Mouse (Mus musculus): ENCODE results near the gene Bhmt. TPM values are rescaled to one million over a fixed set of nuclear protein-coding genes. Genes with fewer than 3 reads are reported as not detected.
"Not testable (repeated sequence)": the region's sequence is repeated elsewhere in the genome, so short reads cannot be mapped to it uniquely, and the experiment has no call there.

Bhmt gene
- polyA plus RNA-seq, 1 experiment, result 26.4 TPM

GRCm38 (mm10) chr13:93608476-93608875 is 29.3 kb downstream of the Bhmt start:
- Histone ChIP-seq H3K27me3 (replicated peaks; ENCODE audit: control insufficient read depth, insufficient read depth, low read length) (no peaks in the 10 kb centered on the region), H3K4me1 (ENCODE audit: control insufficient read depth, insufficient read depth, low read length) (peaks cover 12% of the 10 kb centered on the region; the same call in 1 of the 2 replicates), H3K36me3 (ENCODE audit: control insufficient read depth, insufficient read depth, low read length) (no peaks in the 10 kb centered on the region), H3K4me3 (ENCODE audit: insufficient read depth, low read depth, low read length) (no peak overlapping the region), H3K27ac (ENCODE audit: insufficient read depth, low read depth, low read length) (peak overlapping the region; percentile 6; the same call in 1 of the 2 replicates)
- TF ChIP-seq POLR2A (IDR thresholded peaks at IDR 0.05; ENCODE audit: low read depth, low read length) (no peak), CTCF (conservative IDR thresholded peaks at IDR 0.05; ENCODE audit: insufficient read depth, insufficient read length, low read depth, low read length) (no peak)
- 75% methylated on average over 2 of the region's 2 CpGs for WGBS
- peak; percentile 55 for DNase-seq

GRCm38 (mm10) chr13:93607701-93608100 is 30.1 kb downstream of the Bhmt start:
- Histone ChIP-seq H3K27ac (ENCODE audit: insufficient read depth, low read depth, low read length) (peak overlapping the region; percentile 85), H3K36me3 (ENCODE audit: control insufficient read depth, insufficient read depth, low read length) (no peaks in the 10 kb centered on the region), H3K4me3 (ENCODE audit: insufficient read depth, low read depth, low read length) (no peak overlapping the region), H3K4me1 (ENCODE audit: control insufficient read depth, insufficient read depth, low read length) (peaks cover 12% of the 10 kb centered on the region; the same call in 1 of the 2 replicates), H3K27me3 (replicated peaks; ENCODE audit: control insufficient read depth, insufficient read depth, low read length) (no peaks in the 10 kb centered on the region)
- DNase-seq, result no peak
- 98% methylated on average over 3 of the region's 3 CpGs for WGBS
- TF ChIP-seq POLR2A (IDR thresholded peaks at IDR 0.05; ENCODE audit: low read depth, low read length) (no peak), CTCF (conservative IDR thresholded peaks at IDR 0.05; ENCODE audit: insufficient read depth, insufficient read length, low read depth, low read length) (no peak)

GRCm38 (mm10) chr13:93606868-93607578 is 30.7 kb downstream of the Bhmt start:
- TF ChIP-seq CTCF (conservative IDR thresholded peaks at IDR 0.05; ENCODE audit: insufficient read depth, insufficient read length, low read depth, low read length) (no peak), POLR2A (IDR thresholded peaks at IDR 0.05; ENCODE audit: low read depth, low read length) (no peak)
- H3K4me1 ChIP-seq (ENCODE audit: control insufficient read depth, insufficient read depth, low read length), result peaks cover 12% of the 10 kb centered on the region; the same call in 1 of the 2 replicates
- no peak overlapping the region for H3K4me3 ChIP-seq (ENCODE audit: insufficient read depth, low read depth, low read length)
- H3K27ac ChIP-seq (ENCODE audit: insufficient read depth, low read depth, low read length), result peak overlapping the region; percentile 85
- no peaks in the 10 kb centered on the region for H3K36me3 ChIP-seq (ENCODE audit: control insufficient read depth, insufficient read depth, low read length)
- peak; percentile 92 for DNase-seq
- H3K27me3 ChIP-seq (replicated peaks; ENCODE audit: control insufficient read depth, insufficient read depth, low read length), result no peaks in the 10 kb centered on the region
- 31% methylated on average over 13 of the region's 13 CpGs for WGBS

GRCm38 (mm10) chr13:93604698-93605097 is 33.1 kb downstream of the Bhmt start:
- Histone ChIP-seq H3K36me3 (ENCODE audit: control insufficient read depth, insufficient read depth, low read length) (no peaks in the 10 kb centered on the region), H3K27me3 (replicated peaks; ENCODE audit: control insufficient read depth, insufficient read depth, low read length) (no peaks in the 10 kb centered on the region), H3K27ac (ENCODE audit: insufficient read depth, low read depth, low read length) (no peak overlapping the region), H3K4me3 (ENCODE audit: insufficient read depth, low read depth, low read length) (no peak overlapping the region), H3K4me1 (ENCODE audit: control insufficient read depth, insufficient read depth, low read length) (peaks cover 12% of the 10 kb centered on the region; the same call in 1 of the 2 replicates)
- 91% methylated on average over 4 of the region's 4 CpGs for WGBS
- TF ChIP-seq CTCF (conservative IDR thresholded peaks at IDR 0.05; ENCODE audit: insufficient read depth, insufficient read length, low read depth, low read length) (no peak), POLR2A (IDR thresholded peaks at IDR 0.05; ENCODE audit: low read depth, low read length) (no peak)
- no peak for DNase-seq

- no peaks in the 10 kb centered on the region for H3K27me3 ChIP-seq (replicated peaks; ENCODE audit: control insufficient read depth, insufficient read depth, low read length)
- no peak overlapping the region for H3K4me3 ChIP-seq (ENCODE audit: insufficient read depth, low read depth, low read length)
- 76% methylated on average over 11 of the region's 11 CpGs for WGBS
- H3K27ac ChIP-seq (ENCODE audit: insufficient read depth, low read depth, low read length), result no peak overlapping the region
- no peak for TF ChIP-seq CTCF (conservative IDR thresholded peaks at IDR 0.05; ENCODE audit: insufficient read depth, insufficient read length, low read depth, low read length)
- TF ChIP-seq POLR2A (IDR thresholded peaks at IDR 0.05; ENCODE audit: low read depth, low read length), result no peak
- DNase-seq, result no peak
- peaks cover under 1% of the 10 kb centered on the region; the same call in 1 of the 2 replicates for H3K4me1 ChIP-seq (ENCODE audit: control insufficient read depth, insufficient read depth, low read length)
- no peaks in the 10 kb centered on the region for H3K36me3 ChIP-seq (ENCODE audit: control insufficient read depth, insufficient read depth, low read length)
Measured at GRCm38 (mm10) chr13:93601527-93601926, 36.2 kb downstream of the Bhmt start.

- Histone ChIP-seq H3K36me3 (ENCODE audit: control insufficient read depth, insufficient read depth, low read length) (no peaks in the 10 kb centered on the region), H3K4me3 (ENCODE audit: insufficient read depth, low read depth, low read length) (no peak overlapping the region), H3K27me3 (replicated peaks; ENCODE audit: control insufficient read depth, insufficient read depth, low read length) (no peaks in the 10 kb centered on the region), H3K4me1 (ENCODE audit: control insufficient read depth, insufficient read depth, low read length) (no peaks in the 10 kb centered on the region), H3K27ac (ENCODE audit: insufficient read depth, low read depth, low read length) (no peak overlapping the region)
- WGBS, result 68% methylated on average over 2 of the region's 2 CpGs
- TF ChIP-seq POLR2A (IDR thresholded peaks at IDR 0.05; ENCODE audit: low read depth, low read length) (no peak), CTCF (conservative IDR thresholded peaks at IDR 0.05; ENCODE audit: insufficient read depth, insufficient read length, low read depth, low read length) (no peak)
- DNase-seq, result no peak
Measured at GRCm38 (mm10) chr13:93593040-93593699, 44.6 kb downstream of the Bhmt start.

- H3K4me3 ChIP-seq (ENCODE audit: insufficient read depth, low read depth, low read length); H3K27me3 ChIP-seq (replicated peaks; ENCODE audit: control insufficient read depth, insufficient read depth, low read length); H3K36me3 ChIP-seq (ENCODE audit: control insufficient read depth, insufficient read depth, low read length); DNase-seq; H3K4me1 ChIP-seq (ENCODE audit: control insufficient read depth, insufficient read depth, low read length); H3K27ac ChIP-seq (ENCODE audit: insufficient read depth, low read depth, low read length): not testable (repeated sequence)
- 94% methylated on average over 9 of the region's 9 CpGs for WGBS
Measured at GRCm38 (mm10) chr13:93582526-93582925, 55.2 kb downstream of the Bhmt start.
